Mouse (Mus musculus) hindbrain, embryonic 13.5 days (tissue): Measurements from ENCODE around the gene Gss. TPM values are rescaled to one million over a fixed set of nuclear protein-coding genes. Genes with fewer than 3 reads are reported as not detected.
"Not testable (repeated sequence)": the region's sequence is repeated elsewhere in the genome, so short reads cannot be mapped to it uniquely, and the experiment has no call there.

ENCODE experiments used
- ATAC-seq: fragments of 200-750 bp; cut with Nextera tagmentation; 2 replicates; pipeline ENCODE4 v1.8.0; 2017; ENCODE audit warnings: moderate TSS enrichment; ENCODE audit not compliant: low FRiP score
- H3K27ac ChIP-seq: fragments of 300-500 bp; sonication (generic); 2 replicates; pipeline ENCODE4 v1.5.1; 2015; ENCODE audit warnings: inconsistent platforms, mild to moderate bottlenecking, moderate library complexity
- H3K27me3 ChIP-seq: fragments of 300-500 bp; sonication (generic); 2 replicates; pipeline ENCODE4 v1.6.1; 2015; ENCODE audit warnings: mild to moderate bottlenecking, inconsistent platforms
- H3K36me3 ChIP-seq: fragments of 300-500 bp; sonication (generic); 2 replicates; pipeline ENCODE4 v1.6.1; 2015; ENCODE audit warnings: mild to moderate bottlenecking, inconsistent platforms
- H3K4me1 ChIP-seq: fragments of 300-500 bp; sonication (generic); replicated peaks from 2 replicates; pipeline ENCODE4 v1.6.1; 2015; ENCODE audit warnings: inconsistent platforms
- H3K4me2 ChIP-seq: fragments of 300-500 bp; sonication (generic); 2 replicates; pipeline ENCODE4 v1.6.1; 2015; ENCODE audit warnings: inconsistent platforms, mild to moderate bottlenecking, moderate library complexity
- H3K4me3 ChIP-seq: fragments of 300-500 bp; sonication (generic); 2 replicates; pipeline ENCODE4 v1.5.1; 2015; ENCODE audit warnings: mild to moderate bottlenecking, inconsistent platforms
- H3K9ac ChIP-seq: fragments of 300-500 bp; sonication (generic); 2 replicates; pipeline ENCODE4 v1.6.1; 2015; ENCODE audit warnings: mild to moderate bottlenecking, inconsistent platforms
- H3K9me3 ChIP-seq: fragments of 300-500 bp; sonication (generic); 2 replicates; pipeline ENCODE4 v1.6.1; 2016; ENCODE audit warnings: inconsistent platforms
- WGBS: fragments of 180-500 bp; shearing (Covaris S2); methylation state at CpG from one replicate; pipeline ENCODE4 v1.1.7; 2015; 5-methylcytosine and 5-hydroxymethylcytosine counted together
- polyA plus RNA-seq: library from polyadenylated mRNA; unstranded; fragments of >200 nt; fragmentation: Nextera tagmentation; extraction: Ambion mirVana; gene quantifications from 2 replicates; pipeline ENCODE4 v1.2.1, GENCODE M21; 2015

Gene Gss
- polyA plus RNA-seq, 1 experiment from 2014 or later = 16.4 TPM

- H3K27ac ChIP-seq = no peak overlapping the region
- no peak for ATAC-seq
- peaks cover 8% of the 10 kb centered on the region for H3K4me1 ChIP-seq
- no peak overlapping the region for H3K4me2 ChIP-seq
- 90% methylated on average over 9 of the region's 9 CpGs for WGBS
- H3K9ac ChIP-seq = no peak overlapping the region
- no peaks in the 10 kb centered on the region for H3K9me3 ChIP-seq
- 0 out of 2 replicates have a peak, but pooled peaks cover 14% of the 10 kb centered on the region for H3K27me3 ChIP-seq
- no peaks in the 10 kb centered on the region for H3K36me3 ChIP-seq
- H3K4me3 ChIP-seq = no peak overlapping the region
Observed at GRCm38 (mm10) chr2:155611834-155612550, 19.4 kb upstream of the Gss start.

- H3K4me3 ChIP-seq = no peak within 1 kb of the TSS
- no peak within 1 kb of the TSS for H3K9ac ChIP-seq
- H3K36me3 ChIP-seq = no peaks in the 10 kb centered on the region
- no peak within 1 kb of the TSS for H3K4me2 ChIP-seq
- 41% methylated on average over 4 of the region's 4 CpGs for WGBS
- ATAC-seq = no peak
- peaks cover 8% of the 10 kb centered on the region for H3K4me1 ChIP-seq
- H3K27me3 ChIP-seq = 0 out of 2 replicates have a peak, but pooled peaks cover 14% of the 10 kb centered on the region
- no peak within 1 kb of the TSS for H3K27ac ChIP-seq
- no peaks in the 10 kb centered on the region for H3K9me3 ChIP-seq
Observed at GRCm38 (mm10) chr2:155610978-155611377, 18.4 kb upstream of the Gss start, which contains the start of gene Myh7b. Gene Myh7b (plus strand): TSS chr2:155611212.

- no peaks in the 10 kb centered on the region for H3K36me3 ChIP-seq
- 76% methylated on average over 4 of the region's 4 CpGs for WGBS
- no peak overlapping the region for H3K9ac ChIP-seq
- no peaks in the 10 kb centered on the region for H3K4me1 ChIP-seq
- no peak overlapping the region for H3K4me3 ChIP-seq
- H3K9me3 ChIP-seq = no peaks in the 10 kb centered on the region
- H3K4me2 ChIP-seq = no peak overlapping the region
- H3K27ac ChIP-seq = no peak overlapping the region
- no peak for ATAC-seq
- no peaks in the 10 kb centered on the region for H3K27me3 ChIP-seq
Observed at GRCm38 (mm10) chr2:155606360-155606759, 13.8 kb upstream of the Gss start.

GRCm38 (mm10) chr2:155605236-155605589, 12.6 kb upstream of the Gss start:
- not testable (repeated sequence) for H3K27ac ChIP-seq, ATAC-seq, H3K4me3 ChIP-seq, H3K4me2 ChIP-seq, H3K27me3 ChIP-seq, H3K4me1 ChIP-seq, H3K9me3 ChIP-seq, H3K9ac ChIP-seq, H3K36me3 ChIP-seq
- 88% methylated on average over 4 of the region's 4 CpGs for WGBS

GRCm38 (mm10) chr2:155604560-155605235, 12.1 kb upstream of the Gss start:
- no peak for ATAC-seq
- 69% methylated on average over 10 of the region's 10 CpGs for WGBS
- H3K4me2 ChIP-seq = no peak overlapping the region

GRCm38 (mm10) chr2:155603707-155604106, 11.1 kb upstream of the Gss start:
- WGBS = 58% methylated on average over 3 of the region's 3 CpGs
- Histone ChIP-seq H3K27ac (no peak overlapping the region), H3K4me1 (no peaks in the 10 kb centered on the region), H3K27me3 (no peaks in the 10 kb centered on the region), H3K9ac (no peak overlapping the region), H3K4me2 (no peak overlapping the region), H3K36me3 (no peaks in the 10 kb centered on the region), H3K9me3 (no peaks in the 10 kb centered on the region), H3K4me3 (no peak overlapping the region)
- no peak for ATAC-seq

More at GRCm38 (mm10) chr2:155604560-155605235, 12.1 kb upstream of the Gss start:
- Histone ChIP-seq H3K27ac (no peak overlapping the region), H3K4me3 (no peak overlapping the region), H3K27me3 (no peaks in the 10 kb centered on the region), H3K9ac (no peak overlapping the region), H3K9me3 (no peaks in the 10 kb centered on the region), H3K36me3 (no peaks in the 10 kb centered on the region), H3K4me1 (no peaks in the 10 kb centered on the region)

GRCm38 (mm10) chr2:155595516-155595915, 2.9 kb upstream of the Gss start:
- no peak for ATAC-seq
- H3K4me2 ChIP-seq = no peak overlapping the region
- 83% methylated on average over 6 of the region's 6 CpGs for WGBS
- H3K27ac ChIP-seq = no peak overlapping the region
- no peak overlapping the region for H3K9ac ChIP-seq
- H3K4me1 ChIP-seq = peaks cover 17% of the 10 kb centered on the region
- no peaks in the 10 kb centered on the region for H3K9me3 ChIP-seq
- no peaks in the 10 kb centered on the region for H3K36me3 ChIP-seq
- no peak overlapping the region for H3K4me3 ChIP-seq
- H3K27me3 ChIP-seq = peaks cover 12% of the 10 kb centered on the region; the same call in 1 of the 2 replicates

- peaks cover 12% of the 10 kb centered on the region; the same call in 1 of the 2 replicates for H3K27me3 ChIP-seq
- H3K4me1 ChIP-seq = peaks cover 17% of the 10 kb centered on the region
- H3K4me2 ChIP-seq = peak overlapping the region; percentile 79
- peak; percentile 95; the same call in 1 of the 2 replicates for ATAC-seq
- under 1% methylated on average over 9 of the region's 9 CpGs for WGBS
- no peaks in the 10 kb centered on the region for H3K36me3 ChIP-seq
- no peaks in the 10 kb centered on the region for H3K9me3 ChIP-seq
- H3K27ac ChIP-seq = peak overlapping the region; percentile 72
- H3K9ac ChIP-seq = peak overlapping the region; percentile 75
- H3K4me3 ChIP-seq = peak overlapping the region; percentile 52
Observed at GRCm38 (mm10) chr2:155592854-155593283, 259 bp upstream of the Gss start.

- Histone ChIP-seq H3K9me3 (no peaks in the 10 kb centered on the region), H3K27ac (peak overlapping the region; percentile 85; the same call in 1 of the 2 replicates), H3K9ac (peak overlapping the region; percentile 75), H3K27me3 (peaks cover 9% of the 10 kb centered on the region; the same call in 1 of the 2 replicates), H3K4me1 (peaks cover 17% of the 10 kb centered on the region), H3K36me3 (no peaks in the 10 kb centered on the region), H3K4me2 (peak overlapping the region; percentile 79), H3K4me3 (peak overlapping the region; percentile 52)
- 9% methylated on average over 6 of the region's 6 CpGs for WGBS
- ATAC-seq = no peak
Observed at GRCm38 (mm10) chr2:155591676-155592075, 934 bp downstream of the Gss start.

- Histone ChIP-seq H3K4me2 (no peak overlapping the region), H3K4me3 (no peak overlapping the region), H3K27ac (no peak overlapping the region), H3K9me3 (no peaks in the 10 kb centered on the region), H3K4me1 (peaks cover 17% of the 10 kb centered on the region), H3K36me3 (no peaks in the 10 kb centered on the region), H3K9ac (0 out of 2 replicates have a peak overlapping the region, but pooled peaks have one; percentile 6), H3K27me3 (peaks cover 5% of the 10 kb centered on the region; the same call in 1 of the 2 replicates)
- ATAC-seq = no peak
- 93% methylated on average over 2 of the region's 2 CpGs for WGBS
Observed at GRCm38 (mm10) chr2:155590876-155591275, 1.7 kb downstream of the Gss start.

GRCm38 (mm10) chr2:155589521-155589920, 3.1 kb downstream of the Gss start:
- no peaks in the 10 kb centered on the region for H3K9me3 ChIP-seq
- H3K27ac ChIP-seq = no peak overlapping the region
- no peaks in the 10 kb centered on the region for H3K36me3 ChIP-seq
- H3K27me3 ChIP-seq = no peaks in the 10 kb centered on the region
- H3K4me1 ChIP-seq = peaks cover 17% of the 10 kb centered on the region
- no peak overlapping the region for H3K4me3 ChIP-seq
- WGBS = 73% methylated on average over 6 of the region's 6 CpGs
- no peak overlapping the region for H3K4me2 ChIP-seq
- ATAC-seq = no peak
- H3K9ac ChIP-seq = no peak overlapping the region

GRCm38 (mm10) chr2:155588136-155588535, 4.5 kb downstream of the Gss start:
- Histone ChIP-seq H3K27me3 (no peaks in the 10 kb centered on the region), H3K9ac (no peak overlapping the region), H3K9me3 (no peaks in the 10 kb centered on the region), H3K4me1 (peaks cover 15% of the 10 kb centered on the region), H3K36me3 (no peaks in the 10 kb centered on the region), H3K4me2 (no peak overlapping the region), H3K4me3 (no peak overlapping the region), H3K27ac (no peak overlapping the region)
- no peak for ATAC-seq
- WGBS = 88% methylated on average over 3 of the region's 3 CpGs
